Mouse (Mus musculus) cerebellum, adult 8-10 months (tissue): ENCODE data around the gene Olfr1411.

Experiments
- DNase-seq: peaks from one replicate; pipeline ENCODE4 v3.0.0; 2022

The Olfr1411 gene

GRCm38 (mm10) chr1:92640393-92640792 lies 46.2 kb downstream of the Olfr1411 start:
- DNase-seq, result no peak

- peak; percentile 91 for DNase-seq
These were observed 47.5 kb downstream of the Olfr1411 start, which contains the start of gene Cops9 for GRCm38 (mm10) chr1:92641514-92642272. Gene Cops9 (minus strand): TSS chr1:92641985.

- no peak for DNase-seq
These were observed 49.5 kb downstream of the Olfr1411 start for GRCm38 (mm10) chr1:92643691-92644090.

GRCm38 (mm10) chr1:92644916-92645315 lies 50.7 kb downstream of the Olfr1411 start:
- DNase-seq, result no peak

GRCm38 (mm10) chr1:92646111-92646510 lies 51.9 kb downstream of the Olfr1411 start:
- DNase-seq, result no peak

GRCm38 (mm10) chr1:92646601-92647000 lies 52.4 kb downstream of the Olfr1411 start:
- DNase-seq, result no peak

GRCm38 (mm10) chr1:92647026-92647425 lies 52.8 kb downstream of the Olfr1411 start:
- no peak for DNase-seq
